Mouse (Mus musculus) 416B (cell line): Measurements from ENCODE around the gene Gm21028.
"Not testable (repeated sequence)": the region's sequence is repeated elsewhere in the genome, so short reads cannot be mapped to it uniquely, and the experiment has no call there.

Experiments
- DNase-seq: peaks from one replicate; pipeline ENCODE4 v3.0.0; 2011; ENCODE audit warnings: low read depth

Gene Gm21028

DNA sequence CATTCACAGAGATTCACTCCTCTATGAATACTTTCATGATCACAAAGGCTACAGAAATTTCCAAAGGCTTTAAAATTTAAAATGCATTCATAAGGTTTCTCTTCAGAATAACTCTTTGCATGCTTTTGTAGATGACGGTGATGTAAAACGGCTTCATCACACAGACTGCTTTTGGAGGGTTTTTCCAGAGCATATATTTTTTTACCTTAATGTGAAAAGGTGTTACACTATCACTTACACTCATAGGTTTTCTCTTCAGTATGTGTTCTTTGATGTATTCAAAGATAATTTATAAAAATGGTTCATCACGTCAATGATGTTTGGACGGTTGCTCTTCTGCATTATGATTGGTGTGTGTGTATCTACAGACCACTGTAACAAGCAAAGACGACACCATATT is at the start of gene Gm21028:
Gene Gm21028, minus strand, starts transcription at position 101 of the 400 bp plus-strand sequence.
- DNase-seq, result no peak

DNA sequence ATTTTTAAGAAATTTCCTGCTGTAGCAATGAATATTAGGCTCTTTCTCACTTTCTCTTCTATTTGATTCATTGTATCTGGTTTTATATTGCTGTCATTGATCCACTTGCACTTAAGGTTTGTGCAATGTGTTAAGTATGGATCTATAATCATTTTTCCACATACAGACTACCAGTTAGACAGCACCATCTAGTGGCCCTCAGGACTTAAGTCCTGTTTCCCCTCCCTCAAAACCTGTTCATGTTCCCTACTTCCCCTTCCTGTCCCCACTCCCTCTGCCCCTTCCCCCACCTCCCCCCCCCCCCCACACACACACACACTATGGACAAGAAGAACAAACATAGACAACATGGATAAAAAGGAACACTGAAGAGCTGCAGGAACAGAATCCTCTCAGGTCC is 17.3 kb upstream of the Gm21028 start:
- peak; percentile 57 for DNase-seq

DNA sequence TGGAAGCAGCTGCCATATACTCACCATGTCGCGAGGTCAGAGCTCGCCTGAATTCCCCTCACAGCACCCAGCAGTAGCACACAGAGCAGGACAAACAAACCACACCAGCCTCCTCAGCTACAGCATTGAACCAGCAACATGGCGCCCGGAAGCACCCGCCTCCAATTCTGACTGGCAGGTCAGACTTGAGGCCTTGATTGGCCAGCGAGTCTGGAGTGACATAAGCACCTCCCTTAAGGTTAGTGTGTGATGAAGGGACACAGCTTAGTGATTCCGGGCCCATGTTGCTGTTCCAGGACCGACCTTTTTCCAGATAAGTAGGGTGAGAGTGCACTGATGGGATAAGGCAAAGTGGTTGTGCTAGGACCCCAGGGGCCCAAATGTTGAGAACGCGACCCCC is 14.0 kb upstream of the Gm21028 start, which contains the start of gene Zfp977:
Gene Zfp977, minus strand, starts transcription at position 135 of the 400 bp plus-strand sequence.
- DNase-seq, result not testable (repeated sequence)

DNA sequence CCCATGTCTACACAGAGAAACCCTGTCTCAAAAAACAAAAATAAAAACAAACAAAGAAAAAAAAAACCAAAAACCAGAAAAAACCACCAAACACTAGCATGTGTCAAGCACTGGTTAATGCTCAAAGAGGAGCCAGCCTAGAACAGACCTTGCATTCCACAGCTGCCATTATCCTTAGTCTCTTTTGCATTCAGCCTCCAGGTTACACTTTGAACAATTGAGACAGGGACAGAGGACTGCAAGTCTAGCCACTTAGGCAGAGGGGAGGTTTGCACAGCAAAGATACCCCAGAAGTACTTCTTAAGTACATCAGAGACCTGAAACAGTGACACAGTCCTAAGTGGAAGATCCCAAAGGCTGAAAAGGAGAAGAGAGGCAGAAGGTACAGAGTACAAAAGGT is 12.9 kb upstream of the Gm21028 start:
- DNase-seq, result not testable (repeated sequence)

DNA sequence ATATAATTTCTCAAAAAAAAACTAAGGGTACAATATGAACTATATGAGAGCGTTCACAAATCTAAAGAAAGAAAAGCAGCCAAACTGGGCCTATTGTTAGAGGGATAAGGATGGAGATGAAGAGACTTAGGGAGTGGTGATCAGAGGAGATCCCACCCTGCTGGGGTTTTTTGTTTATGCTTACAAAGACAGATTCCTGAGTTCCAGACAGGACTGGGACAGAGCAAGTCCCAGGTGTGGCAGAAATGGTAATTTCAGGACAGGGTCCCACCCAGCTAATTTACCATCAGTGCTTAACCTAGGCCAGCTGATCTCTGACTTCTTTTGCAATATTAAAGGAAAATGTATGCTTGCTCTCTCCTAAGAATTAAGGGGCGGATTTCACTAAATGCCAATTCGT is 26.6 kb downstream of the Gm21028 start:
- DNase-seq, result no peak
